Mouse (Mus musculus) liver, adult 2 months (tissue): ENCODE results near the gene Atxn7l1. TPM values are rescaled to one million over a fixed set of nuclear protein-coding genes. Genes with fewer than 3 reads are reported as not detected.
A peak's percentile ranks its signal among the peaks of the same experiment; 100 is the strongest.

ENCODE experiments used
- DNase-seq: peaks from one replicate; pipeline ENCODE4 v3.0.0-alpha.2; 2011; ENCODE audit warnings: low read depth, low spot score; ENCODE audit errors: extremely low read depth
- H3K27ac ChIP-seq: fragments of 200-500 bp; replicated peaks from 2 replicates; pipeline ENCODE4 v1.5.1; 2012; ENCODE audit warnings: low read depth, mild to moderate bottlenecking, control low read depth, inconsistent platforms, low read length; ENCODE audit not compliant: insufficient read depth
- H3K27me3 ChIP-seq: fragments of 200-500 bp; 2 replicates; pipeline ENCODE4 v1.6.1; 2012; ENCODE audit warnings: mild to moderate bottlenecking, moderate library complexity, low read length, inconsistent platforms; ENCODE audit not compliant: control insufficient read depth, insufficient read depth
- H3K36me3 ChIP-seq: fragments of 200-500 bp; 2 replicates; pipeline ENCODE4 v1.6.1; 2012; ENCODE audit warnings: low read length, inconsistent platforms; ENCODE audit not compliant: control insufficient read depth, insufficient read depth
- H3K4me1 ChIP-seq: fragments of 200-500 bp; 2 replicates; pipeline ENCODE4 v1.6.1; 2011; ENCODE audit warnings: low read length; ENCODE audit not compliant: control insufficient read depth, insufficient read depth
- H3K4me3 ChIP-seq: fragments of 200-500 bp; 2 replicates; pipeline ENCODE4 v1.5.1; 2011; ENCODE audit warnings: low read depth, mild to moderate bottlenecking, control low read depth, low read length, moderate library complexity; ENCODE audit not compliant: insufficient read depth
- H3K79me2 ChIP-seq: fragments of 200-500 bp; 2 replicates; pipeline ENCODE4 v1.6.1; 2012; ENCODE audit warnings: inconsistent platforms, mild to moderate bottlenecking, low read length, moderate library complexity; ENCODE audit not compliant: control insufficient read depth, insufficient read depth
- H3K9ac ChIP-seq: fragments of 200-500 bp; 2 replicates; pipeline ENCODE4 v1.6.1; 2012; ENCODE audit warnings: low read depth, mild to moderate bottlenecking, control low read depth, inconsistent platforms, low read length
- CTCF ChIP-seq: fragments of 200-500 bp; IDR thresholded peaks from 2 replicates; pipeline ENCODE4 v1.5.1; 2011; ENCODE audit warnings: low read depth, low read length, control low read depth
- POLR2A ChIP-seq: fragments of 200-500 bp; IDR thresholded peaks from 2 replicates; pipeline ENCODE4 v1.6.1; 2011; ENCODE audit warnings: low read length, control low read depth; ENCODE audit not compliant: insufficient read depth; ENCODE audit errors: extremely low read depth
- WGBS: fragments of 180-500 bp; shearing (Covaris S2); methylation state at CpG from one replicate; pipeline ENCODE4 v1.1.7; 2018; 5-methylcytosine and 5-hydroxymethylcytosine counted together
- polyA plus RNA-seq: library from polyadenylated mRNA; depleted of rRNA; stranded (reverse); fragments of >200 nt; gene quantifications from 2 replicates; pipeline ENCODE4 v1.2.3, GENCODE M21; 2012; rRNA removed
- total RNA-seq: library from RNA; depleted of rRNA; stranded (reverse); fragments of >200 nt; gene quantifications from 2 replicates; pipeline ENCODE4 v1.2.3, GENCODE M21; 2014; rRNA removed

The Atxn7l1 gene
- total RNA-seq (6.1 and 7.9 TPM in 2 replicates), polyA plus RNA-seq (10.1 and 16.2 TPM in 2 replicates)

- no peaks in the 10 kb centered on the region for H3K36me3 ChIP-seq
- peak; percentile 90 for TF ChIP-seq CTCF
- TF ChIP-seq POLR2A = 0 out of 2 replicates have a peak, but pooled peaks have one; percentile 34
- peak within 1 kb of the TSS; percentile 72 for H3K9ac ChIP-seq
- WGBS = 1% methylated on average over 54 of the region's 54 CpGs
- H3K4me1 ChIP-seq = peaks cover 3% of the 10 kb centered on the region
- peak; percentile 84 for DNase-seq
- peaks cover 12% of the 10 kb centered on the region; the same call in 1 of the 2 replicates for H3K79me2 ChIP-seq
- H3K27ac ChIP-seq = peak within 1 kb of the TSS; percentile 66
- no peaks in the 10 kb centered on the region for H3K27me3 ChIP-seq
- H3K4me3 ChIP-seq = peak within 1 kb of the TSS; percentile 57
Measured at GRCm38 (mm10) chr12:33147497-33148267, at the start of gene Atxn7l1. Gene Atxn7l1, plus strand, starts transcription at chr12:33147693.

- no peaks in the 10 kb centered on the region for H3K4me1 ChIP-seq
- TF ChIP-seq CTCF (no peak), POLR2A (no peak)
- no peak overlapping the region for H3K4me3 ChIP-seq
- H3K27ac ChIP-seq = no peak overlapping the region
- DNase-seq = no peak
- no peak overlapping the region for H3K9ac ChIP-seq
- no peaks in the 10 kb centered on the region for H3K79me2 ChIP-seq
- 79% methylated on average over 8 of the region's 8 CpGs for WGBS
- H3K27me3 ChIP-seq = no peaks in the 10 kb centered on the region; the same call in 1 of the 2 replicates
- no peaks in the 10 kb centered on the region for H3K36me3 ChIP-seq
Measured at GRCm38 (mm10) chr12:33101627-33102026, 45.9 kb upstream of the Atxn7l1 start.

- Histone ChIP-seq H3K27ac (no peak overlapping the region), H3K27me3 (no peaks in the 10 kb centered on the region; the same call in 1 of the 2 replicates), H3K4me1 (no peaks in the 10 kb centered on the region), H3K79me2 (no peaks in the 10 kb centered on the region), H3K9ac (no peak overlapping the region), H3K4me3 (no peak overlapping the region), H3K36me3 (no peaks in the 10 kb centered on the region)
- no peak for TF ChIP-seq CTCF
- no peak for TF ChIP-seq POLR2A
- WGBS = 52% methylated on average over 15 of the region's 15 CpGs
- DNase-seq = peak; percentile 7
Measured at GRCm38 (mm10) chr12:33102342-33103115, 45.0 kb upstream of the Atxn7l1 start.

- H3K36me3 ChIP-seq = no peaks in the 10 kb centered on the region
- no peak overlapping the region for H3K27ac ChIP-seq
- H3K27me3 ChIP-seq = no peaks in the 10 kb centered on the region; the same call in 1 of the 2 replicates
- H3K79me2 ChIP-seq = no peaks in the 10 kb centered on the region
- H3K4me1 ChIP-seq = no peaks in the 10 kb centered on the region
- no peak for DNase-seq
- WGBS = 46% methylated on average over 4 of the region's 4 CpGs
- TF ChIP-seq POLR2A (no peak), CTCF (no peak)
- no peak overlapping the region for H3K9ac ChIP-seq
- H3K4me3 ChIP-seq = no peak overlapping the region
Measured at GRCm38 (mm10) chr12:33105724-33106123, 41.8 kb upstream of the Atxn7l1 start.

GRCm38 (mm10) chr12:33106438-33107167 lies 40.9 kb upstream of the Atxn7l1 start:
- Histone ChIP-seq H3K36me3 (no peaks in the 10 kb centered on the region), H3K79me2 (no peaks in the 10 kb centered on the region), H3K27ac (no peak overlapping the region), H3K4me3 (no peak overlapping the region), H3K4me1 (no peaks in the 10 kb centered on the region), H3K27me3 (no peaks in the 10 kb centered on the region), H3K9ac (no peak overlapping the region)
- TF ChIP-seq CTCF (no peak), POLR2A (no peak)
- no peak for DNase-seq
- 87% methylated on average over 10 of the region's 10 CpGs for WGBS
